Mouse (Mus musculus): Measurements from ENCODE around the gene Zfyve21. TPM values are rescaled to one million over a fixed set of nuclear protein-coding genes. Genes with fewer than 3 reads are reported as not detected.

The Zfyve21 gene
- total RNA-seq, 4 experiments from 2014 or later, result 11.2 to 18.5 (median 15.2) TPM

DNA sequence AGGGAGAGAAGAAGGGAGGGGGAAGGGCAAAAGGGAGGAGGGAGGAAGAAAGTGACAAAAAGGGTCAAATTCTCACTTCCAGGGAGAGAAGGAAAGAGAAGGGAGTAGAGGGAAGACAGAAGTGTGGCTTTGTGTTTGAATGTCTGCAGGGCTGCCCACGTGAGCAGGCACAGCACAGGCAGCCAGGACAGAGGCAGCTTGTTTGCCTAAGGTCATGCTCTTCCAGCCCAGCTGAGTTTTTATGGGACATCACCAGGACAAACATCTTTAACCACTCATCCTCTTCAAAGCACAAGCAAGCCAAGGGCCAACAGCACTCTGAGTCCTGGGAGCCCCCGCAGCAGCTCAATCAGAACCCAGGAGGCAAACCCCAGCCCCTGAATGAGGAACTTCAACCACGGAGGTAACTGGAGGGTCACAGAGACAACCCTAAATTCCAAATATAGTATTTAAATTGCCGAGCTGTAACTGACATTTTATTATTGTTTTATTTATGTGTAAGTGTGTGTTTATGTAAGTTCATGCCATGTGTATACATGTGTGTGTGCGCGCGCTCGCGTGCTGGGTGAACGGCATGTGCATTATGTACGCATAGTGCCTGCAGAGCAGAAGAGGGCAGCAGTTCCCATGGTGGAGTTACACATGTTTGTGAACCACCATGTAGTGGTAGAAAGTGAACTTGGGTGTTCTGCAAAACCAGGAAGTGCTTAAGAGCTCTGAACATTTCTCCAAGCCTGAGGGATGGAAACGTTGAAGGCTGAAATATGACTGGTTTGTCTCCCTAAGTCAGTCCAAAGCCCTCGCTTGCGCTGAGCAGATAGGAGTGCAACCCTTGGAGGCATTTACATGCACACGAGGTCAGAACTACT is 28.8 kb downstream of the Zfyve21 start:
- DNase-seq (ENCODE audit: low spot score in 2 of 2), result no peak

- no peak for DNase-seq (ENCODE audit: low spot score in 2 of 2)
Observed at GRCm38 (mm10) chr12:111843470-111843869, 29.5 kb downstream of the Zfyve21 start.

GRCm38 (mm10) chr12:111845953-111846352 is 32.0 kb downstream of the Zfyve21 start:
- no peak for DNase-seq (ENCODE audit: low spot score in 2 of 2)

GRCm38 (mm10) chr12:111846815-111847214 is 32.8 kb downstream of the Zfyve21 start:
- no peak for DNase-seq (ENCODE audit: low spot score in 2 of 2)

DNA sequence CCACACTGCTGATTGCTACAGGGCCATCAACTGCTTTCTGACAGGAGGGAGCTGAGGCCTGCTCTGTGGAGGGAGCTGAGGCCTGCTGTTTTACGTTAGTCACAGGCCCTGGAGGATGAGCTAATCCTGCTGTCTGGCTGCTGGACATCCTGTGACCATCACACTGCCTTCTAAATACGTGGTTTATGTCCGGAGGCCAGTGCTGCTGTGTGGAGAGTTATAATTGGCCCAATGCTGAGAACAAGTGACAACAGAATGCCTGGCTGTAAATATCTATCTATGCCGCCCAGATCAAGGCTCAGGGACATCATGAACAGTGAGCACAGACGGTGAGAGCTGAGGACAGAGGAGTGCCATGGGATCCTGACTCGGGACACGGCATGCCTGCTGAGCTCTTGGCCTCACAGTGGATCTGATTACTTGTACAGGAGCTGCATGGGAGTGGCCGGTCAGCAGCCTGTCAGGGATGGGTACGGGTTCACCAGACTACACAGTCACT is 34.4 kb downstream of the Zfyve21 start:
- DNase-seq (ENCODE audit: low spot score in 2 of 2), result no peak

DNA sequence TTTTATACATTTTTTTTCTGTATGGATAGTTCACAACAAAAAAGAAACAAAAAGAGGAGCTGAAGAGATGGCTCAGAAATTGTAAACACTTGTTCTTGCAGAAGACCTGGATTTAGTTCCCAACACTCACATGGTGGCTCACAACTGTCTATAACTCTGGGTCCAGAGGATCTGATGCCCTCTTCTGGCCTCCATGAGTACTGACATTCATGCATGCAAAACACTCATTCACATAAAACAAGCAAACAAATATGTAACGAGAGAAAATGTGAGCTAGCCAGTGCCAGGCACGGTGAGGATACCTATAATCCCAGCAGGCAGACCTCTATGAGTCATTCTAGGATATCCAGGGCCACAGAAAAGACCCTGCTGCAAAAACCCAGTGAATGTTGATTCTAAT is 37.3 kb downstream of the Zfyve21 start:
- no peak for DNase-seq (ENCODE audit: low spot score in 2 of 2)

GRCm38 (mm10) chr12:111851745-111852144 is 37.8 kb downstream of the Zfyve21 start:
- DNase-seq (ENCODE audit: low spot score in 2 of 2), result no peak

DNA sequence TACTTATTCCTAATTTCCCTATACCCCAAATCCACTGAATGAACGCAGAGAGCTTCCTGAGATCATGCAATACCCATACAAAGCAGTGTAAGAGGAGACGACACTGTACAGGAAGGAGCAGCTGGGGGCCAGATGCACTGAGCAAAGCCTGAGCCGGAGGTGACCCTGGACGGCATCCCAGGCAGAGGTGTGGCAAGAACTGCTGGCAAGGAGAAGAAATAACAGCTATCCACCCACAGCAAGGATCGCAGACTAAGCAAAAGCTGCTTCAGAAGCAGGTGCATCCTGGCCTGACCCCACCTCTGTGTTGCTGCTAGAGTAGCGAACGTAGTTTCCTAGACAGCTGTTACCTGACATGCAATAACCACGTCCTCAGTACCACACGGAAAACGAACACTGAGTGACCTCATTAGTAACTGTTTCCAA is 39.1 kb downstream of the Zfyve21 start:
- DNase-seq (ENCODE audit: low spot score in 2 of 2), result peak; percentile 57 to 70

- no peak for DNase-seq (ENCODE audit: low spot score in 2 of 2)
Observed at GRCm38 (mm10) chr12:111853546-111853945, 39.6 kb downstream of the Zfyve21 start.

GRCm38 (mm10) chr12:111855448-111855847 is 41.5 kb downstream of the Zfyve21 start:
- DNase-seq (ENCODE audit: low spot score in 2 of 2), result no peak

- DNase-seq (ENCODE audit: low spot score in 2 of 2), result no peak
Observed at GRCm38 (mm10) chr12:111864206-111864824, 50.3 kb downstream of the Zfyve21 start.

DNA sequence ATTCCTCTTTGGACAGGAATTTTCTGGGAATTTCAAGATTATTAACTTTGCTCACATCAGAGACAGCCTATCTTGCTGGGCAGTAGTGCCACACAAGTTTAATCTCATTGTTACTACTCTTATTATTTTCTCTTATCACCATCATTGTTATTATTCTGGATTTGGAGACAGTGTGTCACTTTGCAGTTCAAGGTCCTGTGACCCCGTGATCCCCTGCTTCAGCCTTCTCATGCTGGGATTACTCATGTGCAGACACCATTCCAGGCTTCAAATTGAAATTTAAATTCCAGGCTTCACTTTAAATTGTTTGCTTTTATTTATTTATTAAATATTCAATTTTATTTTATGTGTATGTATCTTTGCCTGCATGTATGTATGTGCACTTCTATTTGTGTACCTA is 55.8 kb downstream of the Zfyve21 start:
- no peak for DNase-seq (ENCODE audit: low spot score in 2 of 2)

- no peak for DNase-seq (ENCODE audit: low spot score in 2 of 2)
Observed at GRCm38 (mm10) chr12:111870811-111871210, 56.8 kb downstream of the Zfyve21 start.

GRCm38 (mm10) chr12:111872079-111872478 is 58.1 kb downstream of the Zfyve21 start:
- DNase-seq (ENCODE audit: low spot score in 2 of 2), result no peak

DNA sequence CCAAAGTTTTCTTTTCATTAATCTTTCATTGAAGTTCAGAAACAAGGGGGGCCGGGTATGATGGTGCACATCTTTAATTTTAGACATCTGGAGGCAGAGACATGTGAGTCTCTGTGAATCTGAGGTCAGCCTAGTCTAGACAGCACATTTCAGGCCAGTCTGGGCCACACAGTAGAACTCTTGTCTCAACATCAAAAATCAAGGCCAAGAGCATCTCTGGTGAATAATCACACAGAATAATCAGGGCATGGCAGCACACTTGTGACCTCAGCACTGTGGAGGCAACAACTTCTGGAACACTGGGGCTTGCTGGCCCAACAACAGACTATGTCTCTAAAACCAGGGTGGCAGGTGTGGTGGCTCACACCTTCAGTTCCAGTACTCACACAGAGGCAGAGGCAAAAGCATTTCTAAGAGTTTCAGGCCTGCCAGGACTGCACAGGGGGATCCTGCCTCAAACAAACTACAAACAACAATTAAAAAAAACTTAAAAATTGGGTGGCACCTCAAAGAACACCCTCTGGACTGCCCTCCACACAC is 60.7 kb downstream of the Zfyve21 start:
- DNase-seq (ENCODE audit: low spot score in 2 of 2), result no peak

DNA sequence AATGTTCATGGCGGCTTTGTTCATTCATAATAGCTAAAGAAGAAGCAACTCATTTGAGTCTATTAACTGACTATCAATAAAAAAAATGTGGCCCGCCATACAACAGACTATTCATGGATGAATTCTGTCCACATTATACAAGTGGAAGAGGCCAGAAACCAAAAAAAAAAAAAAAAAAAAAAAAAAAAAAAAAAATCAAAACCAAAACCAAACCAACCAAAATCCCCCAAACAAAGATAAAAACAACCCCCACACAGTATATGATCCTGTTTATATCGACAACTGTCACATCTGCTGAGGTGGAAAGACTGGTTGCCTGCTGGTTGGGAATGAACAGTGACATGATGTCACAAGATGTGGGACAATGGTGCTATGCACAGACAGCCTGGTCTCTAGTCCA is 61.5 kb downstream of the Zfyve21 start:
- no peak for DNase-seq (ENCODE audit: low spot score in 2 of 2)

DNA sequence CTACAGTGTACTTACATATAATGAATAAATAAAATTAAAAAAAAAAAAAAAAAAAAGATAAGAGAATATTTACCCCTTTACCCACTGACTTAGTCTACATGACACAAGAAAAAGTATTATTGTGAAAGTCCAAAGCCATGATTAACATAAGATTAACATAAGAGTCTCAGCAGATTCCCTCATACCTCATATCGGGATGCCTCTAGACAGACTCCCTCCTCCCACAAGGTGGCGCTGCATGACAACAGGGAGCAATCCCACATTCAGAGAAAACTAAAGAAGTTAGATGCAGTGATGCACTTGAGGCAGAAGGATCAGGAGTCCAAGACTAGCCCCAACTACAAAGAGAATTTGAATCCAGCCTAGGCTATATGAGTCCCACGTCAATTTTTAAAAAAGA is 64.2 kb downstream of the Zfyve21 start:
- peak; percentile 44 to 52 for DNase-seq (ENCODE audit: low spot score in 2 of 2)

Other genes with a start within 250 kb of the Zfyve21 start
- gene Mark3, start 239.6 kb upstream of the Zfyve21 start, total RNA-seq (2022), result 10 to 100 TPM; 45.6 to 57.4 (median 48.2) TPM
- 1 to 10 TPM; 2.8 to 8.5 (median 5.7) TPM for gene Ckb, start 141.8 kb upstream of the Zfyve21 start, total RNA-seq (2022)
- 1 to 10 TPM; 2.1 to 2.7 (median 2.5) TPM for gene Trmt61a, start 136.1 kb upstream of the Zfyve21 start, total RNA-seq (2022)
- gene Bag5, start 100.9 kb upstream of the Zfyve21 start, total RNA-seq (2022), result 10 to 100 TPM; 11.4 to 19.6 (median 16.3) TPM
- gene Apopt1, start 100.9 kb upstream of the Zfyve21 start, total RNA-seq (2022), result 10 to 100 TPM; 36.2 to 40.8 (median 38.9) TPM
- 10 to 100 TPM; 47.9 to 62.7 (median 50.9) TPM for gene Klc1, start 55.3 kb upstream of the Zfyve21 start, total RNA-seq (2022)
- under 1 TPM in 1 of 4 experiments, not detected in 3; 0.46 TPM for gene Xrcc3, start 297 bp upstream of the Zfyve21 start, total RNA-seq (2022)
- 1 to 10 TPM; 4.1 to 8.0 (median 6.0) TPM for gene Ppp1r13b, start 93.9 kb downstream of the Zfyve21 start, total RNA-seq (2022)
- 100 to 1,000 TPM; 712 to 770 (median 740) TPM for gene Atp5mpl, start 152.8 kb downstream of the Zfyve21 start, total RNA-seq (2022)
- gene Tdrd9, start 157.4 kb downstream of the Zfyve21 start, total RNA-seq (2022), result under 1 TPM in 3 of 4 experiments, not detected in 1; 0.07 to 0.29 (median 0.16) TPM
- not detected for gene Rd3l, start 167.1 kb downstream of the Zfyve21 start, total RNA-seq (2022)